26 mouse cellular contexts compared by ENCODE assay signal in genomic region chr11:82351039-82351438, GRCm38 (mm10). TPM values are rescaled to one million over a fixed set of nuclear protein-coding genes. Genes with fewer than 3 reads are reported as not detected.
DNase-seq lines count a peak whose midpoint lies in the region; ATAC-seq and TF ChIP-seq lines count a peak whose summit lies in the region.
"Had no signal": no experiment of that assay in that cellular context is flagged by ENCODE, and none has a peak within 500 bp of the region (broad histone marks: within the 10 kb centered on the region; RNA-seq: fewer than 3 reads in every experiment).

No protein-coding gene starts in this region.

- no peak overlapping the region for H3K4me3 ChIP-seq in intestine, postnatal 0 days (ENCODE audit: low read depth, low read length)
- no peak overlapping the region for H3K4me3 ChIP-seq in gastrocnemius, adult 2 months
- H3K4me3 ChIP-seq: embryonic facial prominence, embryonic 15.5 days; intestine, embryonic 15.5 days; limb, embryonic 13.5 days; liver, embryonic 15.5 days; megakaryocyte, embryonic 14.5 days had no signal

- TF ChIP-seq CTCF in intestine, postnatal 0 days (IDR thresholded peaks at IDR 0.05; ENCODE audit: low read depth), result no peak
- no peak for TF ChIP-seq CTCF in gastrocnemius, adult 2 months (IDR thresholded peaks at IDR 0.05)

- H3K27me3 ChIP-seq in intestine, postnatal 0 days (replicated peaks; ENCODE audit: control insufficient read depth, insufficient read depth, low read length), result no peaks in the 10 kb centered on the region
- H3K27me3 ChIP-seq: embryonic facial prominence, embryonic 15.5 days; intestine, embryonic 15.5 days; limb, embryonic 13.5 days; liver, embryonic 15.5 days had no signal

- peak; percentile 15 to 36 for DNase-seq in frontal cortex, postnatal 14 days (ENCODE audit: low spot score in 2 of 2)
- DNase-seq in layer of hippocampus, postnatal 36 days, result peak; percentile 40 to 50
- DNase-seq in right cerebral cortex, adult 2 months (ENCODE audit: low spot score in 2 of 2), result peak; percentile 45 to 63
- DNase-seq in kidney, postnatal 36 days, result no peak
- no peak for DNase-seq in gastrocnemius, adult 2 months
- DNase-seq: cerebellum, adult 11 months; cerebellum, postnatal 14 days; embryo, embryonic 11 days; gastrocnemius, postnatal 10 days; heart, postnatal 14 days; kidney, postnatal 10 days; lung, postnatal 10 days; thymus, postnatal 4 days had no signal

- peak; percentile 99 for ATAC-seq in frontal cortex, adult (ENCODE audit: low TSS enrichment)
- no peak for ATAC-seq in intestine, postnatal 0 days
- no peak for ATAC-seq in erythroid progenitor cell, adult 5-6 weeks (replicated peaks; ENCODE audit: low FRiP score, poor library complexity, severe bottlenecking)
- ATAC-seq: intestine, embryonic 15.5 days; Patski had no signal

- no peaks in the 10 kb centered on the region for H3K4me1 ChIP-seq in intestine, postnatal 0 days (replicated peaks; ENCODE audit: control insufficient read depth, insufficient read depth, low read length)
- H3K4me1 ChIP-seq: embryonic facial prominence, embryonic 15.5 days; intestine, embryonic 15.5 days; limb, embryonic 13.5 days; liver, embryonic 15.5 days; megakaryocyte, embryonic 14.5 days had no signal

- intact Hi-C loops in gastrocnemius, adult 2 months (cut with DNase I), result no loop called here

- H3K9ac ChIP-seq in intestine, postnatal 0 days (ENCODE audit: low read depth, low read length), result no peak overlapping the region
- H3K9ac ChIP-seq: embryonic facial prominence, embryonic 15.5 days; hindbrain, embryonic 14.5 days; intestine, embryonic 15.5 days; limb, embryonic 13.5 days; liver, embryonic 15.5 days had no signal

- no peak overlapping the region for H3K4me2 ChIP-seq in intestine, postnatal 0 days (replicated peaks; ENCODE audit: low read depth)
- H3K4me2 ChIP-seq: embryonic facial prominence, embryonic 15.5 days; hindbrain, embryonic 14.5 days; intestine, embryonic 15.5 days; limb, embryonic 13.5 days; liver, embryonic 15.5 days had no signal

- H3K36me3 ChIP-seq in intestine, postnatal 0 days (ENCODE audit: control insufficient read depth, insufficient read depth), result no peaks in the 10 kb centered on the region
- H3K36me3 ChIP-seq: embryonic facial prominence, embryonic 15.5 days; intestine, embryonic 15.5 days; limb, embryonic 13.5 days; liver, embryonic 15.5 days had no signal

- WGBS in intestine, postnatal 0 days, result 84% methylated on average over 10 of the region's 10 CpGs

- H3K9me3 ChIP-seq in intestine, postnatal 0 days (ENCODE audit: control insufficient read depth), result no peaks in the 10 kb centered on the region
- H3K9me3 ChIP-seq: embryonic facial prominence, embryonic 15.5 days; intestine, embryonic 15.5 days; limb, embryonic 13.5 days; liver, embryonic 15.5 days; megakaryocyte, embryonic 14.5 days had no signal

- no peak overlapping the region for H3K27ac ChIP-seq in intestine, postnatal 0 days (ENCODE audit: low read depth, low read length)
- H3K27ac ChIP-seq in gastrocnemius, adult 2 months, result no peak overlapping the region
- H3K27ac ChIP-seq: embryonic facial prominence, embryonic 15.5 days; hindbrain, embryonic 14.5 days; intestine, embryonic 15.5 days; limb, embryonic 13.5 days; liver, embryonic 15.5 days had no signal

RNA-seq across cellular contexts. Expression of gene Tmem132e, which starts 37.7 kb away (rescaled TPM):
- total RNA-seq in layer of hippocampus, postnatal 36 days (2021), result 1 to 10 TPM; 7.2 to 8.3 TPM
- 0.34 TPM in 2 replicates for polyA plus RNA-seq in intestine, postnatal 0 days (2015; fragmentation: Nextera tagmentation; extraction: Ambion mirVana)
- total RNA-seq in erythroid progenitor cell, adult 5-6 weeks (2015; ENCODE audit: low replicate concordance), result 1.3 TPM in 1 of 2 replicates, not detected in the other
- 0.51 and 2.0 TPM in 2 replicates for total RNA-seq in erythroid progenitor cell, adult 5-6 weeks (2017; ENCODE audit: low replicate concordance)
- not detected for total RNA-seq in gastrocnemius, adult 2 months (2021)

RNA-seq across cellular contexts. Expression of gene Ccl1, which starts 45.5 kb away (rescaled TPM):
- total RNA-seq in layer of hippocampus, postnatal 36 days (2021), result not detected
- polyA plus RNA-seq in intestine, postnatal 0 days (2015; fragmentation: Nextera tagmentation; extraction: Ambion mirVana), result not detected in 2 replicates
- not detected in 2 replicates for total RNA-seq in erythroid progenitor cell, adult 5-6 weeks (2015; ENCODE audit: low replicate concordance)
- total RNA-seq in erythroid progenitor cell, adult 5-6 weeks (2017; ENCODE audit: low replicate concordance), result not detected in 2 replicates
- not detected for total RNA-seq in gastrocnemius, adult 2 months (2021)
- total RNA-seq: gastrocnemius, postnatal 10 days; heart, adult 8-10 months; heart, postnatal 14 days; midbrain, postnatal 0 days had no signal
- polyA plus RNA-seq: embryonic facial prominence, embryonic 15.5 days; forebrain, embryonic 11.5 days; hindbrain, embryonic 14.5 days; intestine, embryonic 15.5 days; limb, embryonic 13.5 days; liver, embryonic 15.5 days; Patski had no signal

Comparison
In these comparisons a context has a peak if more than half of its experiments do, and no peak if none do; other contexts are left out.
1. DNase-seq: peak in frontal cortex, postnatal 14 days (2 of 2), layer of hippocampus, postnatal 36 days (2 of 2) and right cerebral cortex, adult 2 months (2 of 2); none in kidney, postnatal 36 days (0 of 2) and gastrocnemius, adult 2 months (single experiment).